Mouse (Mus musculus): ENCODE data around the gene Hoxb4. TPM values are rescaled to one million over a fixed set of nuclear protein-coding genes. Genes with fewer than 3 reads are reported as not detected.

The Hoxb4 gene
- polyA plus RNA-seq, 1 experiment from 2014 or later, result 2.7 TPM

DNA sequence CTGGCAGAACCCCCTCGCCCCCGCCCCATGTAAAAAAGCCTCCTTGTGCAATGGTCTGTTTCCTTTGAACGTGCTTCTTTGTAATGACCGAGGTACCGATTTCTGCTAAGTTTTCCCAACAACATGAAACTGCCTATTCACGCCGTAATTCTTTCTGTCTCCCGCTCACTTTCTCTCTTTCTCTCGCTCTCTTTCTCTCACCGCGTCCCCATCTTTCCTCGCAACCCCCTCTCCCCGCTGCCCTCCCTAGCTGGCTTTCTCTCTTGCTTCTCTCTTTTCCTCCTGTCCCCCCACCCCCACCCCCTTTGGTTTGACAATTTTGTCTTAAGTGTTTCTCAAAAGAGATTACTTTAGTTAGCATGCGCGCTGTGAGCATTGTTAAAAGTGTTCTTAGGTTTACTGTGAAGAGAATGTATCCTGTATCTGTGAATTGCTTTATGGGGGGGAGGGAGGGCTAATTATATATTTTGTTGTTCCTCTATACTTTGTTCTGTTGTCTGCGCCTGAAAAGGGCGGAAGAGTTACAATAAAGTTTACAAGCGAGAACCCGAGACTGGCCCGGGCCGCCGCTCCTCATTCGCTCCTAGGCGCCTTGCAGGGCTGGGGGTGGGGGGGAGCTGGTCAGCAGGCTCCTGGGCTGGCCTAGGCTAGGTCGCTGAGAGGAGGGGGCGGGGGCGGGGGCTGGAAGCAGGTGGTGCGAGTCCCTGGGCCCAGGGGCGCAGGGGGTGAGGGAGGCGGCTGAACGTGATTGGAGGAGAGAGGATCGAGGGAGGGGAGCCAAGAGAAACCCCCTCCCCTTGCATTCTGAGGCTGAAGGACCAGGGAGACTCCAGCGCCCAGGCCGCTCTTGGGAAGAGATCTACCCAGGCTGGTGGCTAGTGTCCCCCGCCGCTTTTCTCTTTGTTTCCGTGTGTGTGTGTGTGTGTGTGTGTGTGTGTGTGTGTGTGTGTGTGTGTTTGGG, 33.0 kb upstream of the Hoxb4 start:
- peaks cover 48% of the 10 kb centered on the region for H3K27me3 ChIP-seq (ENCODE audit: control insufficient read depth, insufficient read depth, low read length)
- peak overlapping the region; percentile 69 for H3K9ac ChIP-seq (ENCODE audit: low read length)
- 1% methylated on average over 33 of the region's 37 CpGs for WGBS
- no peaks in the 10 kb centered on the region for H3K4me1 ChIP-seq (ENCODE audit: control insufficient read depth, insufficient read depth, low read length)
- peak overlapping the region; percentile 65 for H3K4me2 ChIP-seq (ENCODE audit: low read depth, low read length)
- peak overlapping the region; percentile 90 for H3K27ac ChIP-seq (ENCODE audit: low read length)
- no peaks in the 10 kb centered on the region for H3K9me3 ChIP-seq (replicated peaks; ENCODE audit: control insufficient read depth, low read length)
- peak overlapping the region; percentile 55 for H3K4me3 ChIP-seq (replicated peaks; ENCODE audit: low read length)
- peak; percentile 79 for ATAC-seq (ENCODE audit: insufficient read depth, low FRiP score)
- no peaks in the 10 kb centered on the region for H3K36me3 ChIP-seq (ENCODE audit: control insufficient read depth, insufficient read depth, low read length)

DNA sequence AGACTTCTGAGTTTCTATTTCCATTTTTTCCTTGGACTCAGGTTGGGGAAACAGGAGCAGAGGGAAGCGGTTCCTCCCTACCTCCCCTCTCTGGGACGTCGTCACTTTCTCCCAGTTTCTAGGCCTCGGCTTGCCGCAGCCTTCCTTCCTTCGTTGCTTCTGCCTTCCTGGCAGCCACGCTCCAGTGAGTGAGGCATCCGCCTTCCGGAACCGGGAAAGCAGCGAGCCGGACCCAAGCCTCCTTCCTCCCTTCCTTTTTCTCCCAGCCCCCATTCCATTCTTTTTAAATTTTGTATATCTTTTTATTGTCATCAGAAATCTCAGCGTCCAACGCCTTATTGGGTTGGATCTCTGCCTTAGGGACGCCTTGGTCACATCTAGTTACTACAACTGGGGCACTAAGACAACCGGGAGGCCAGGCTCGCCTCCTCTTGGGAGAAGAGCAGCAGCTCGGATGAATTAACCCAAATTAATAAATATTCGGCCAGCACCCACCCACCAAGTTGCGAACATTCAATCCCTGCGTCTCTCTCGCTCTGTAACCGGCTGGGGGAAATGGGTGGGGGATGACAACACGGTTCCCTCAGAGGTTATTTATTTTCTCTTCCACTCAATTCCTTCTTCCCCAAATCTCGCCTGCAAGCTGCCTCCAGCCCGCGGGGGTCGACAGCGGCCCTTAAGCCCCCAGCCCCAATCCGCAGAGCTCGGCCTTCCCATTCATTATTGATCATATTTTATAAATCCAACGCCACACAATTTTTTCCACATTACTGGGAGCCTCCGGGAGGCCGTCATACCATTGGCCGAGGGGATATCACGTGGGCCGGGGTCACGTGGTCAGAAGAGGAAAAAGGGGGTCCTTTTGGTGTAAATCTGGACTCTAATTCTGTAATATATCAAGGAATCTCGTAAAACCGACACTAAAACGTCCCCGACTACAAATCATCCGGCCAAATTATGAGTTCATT, 32.0 kb upstream of the Hoxb4 start, which contains the start of gene Hoxb7:
Hoxb7 (plus strand) TSS at position 853 of the 968 bp plus-strand sequence.
- peak within 1 kb of the TSS; percentile 90 for H3K27ac ChIP-seq (ENCODE audit: low read length)
- H3K4me2 ChIP-seq (ENCODE audit: low read depth, low read length), result peak within 1 kb of the TSS; percentile 65
- WGBS, result 2% methylated on average over 43 of the region's 43 CpGs
- H3K4me1 ChIP-seq (ENCODE audit: control insufficient read depth, insufficient read depth, low read length), result no peaks in the 10 kb centered on the region
- no peaks in the 10 kb centered on the region for H3K9me3 ChIP-seq (replicated peaks; ENCODE audit: control insufficient read depth, low read length)
- H3K9ac ChIP-seq (ENCODE audit: low read length), result peak within 1 kb of the TSS; percentile 77
- 0 out of 2 replicates have a peak, but pooled peaks have one; percentile 10 for ATAC-seq (ENCODE audit: insufficient read depth, low FRiP score)
- H3K27me3 ChIP-seq (ENCODE audit: control insufficient read depth, insufficient read depth, low read length), result peaks cover 51% of the 10 kb centered on the region
- H3K36me3 ChIP-seq (ENCODE audit: control insufficient read depth, insufficient read depth, low read length), result no peaks in the 10 kb centered on the region
- peak within 1 kb of the TSS; percentile 55 for H3K4me3 ChIP-seq (replicated peaks; ENCODE audit: low read length)

GRCm38 (mm10) chr11:96286739-96287385, 31.2 kb upstream of the Hoxb4 start:
- Histone ChIP-seq H3K36me3 (ENCODE audit: control insufficient read depth, insufficient read depth, low read length) (no peaks in the 10 kb centered on the region), H3K27me3 (ENCODE audit: control insufficient read depth, insufficient read depth, low read length) (peaks cover 53% of the 10 kb centered on the region), H3K27ac (ENCODE audit: low read length) (peak overlapping the region; percentile 87), H3K4me3 (replicated peaks; ENCODE audit: low read length) (peak overlapping the region; percentile 55), H3K4me2 (ENCODE audit: low read depth, low read length) (peak overlapping the region; percentile 65), H3K4me1 (ENCODE audit: control insufficient read depth, insufficient read depth, low read length) (no peaks in the 10 kb centered on the region), H3K9ac (ENCODE audit: low read length) (peak overlapping the region; percentile 77), H3K9me3 (replicated peaks; ENCODE audit: control insufficient read depth, low read length) (no peaks in the 10 kb centered on the region)
- 1% methylated on average over 55 of the region's 55 CpGs for WGBS
- no peak for ATAC-seq (ENCODE audit: insufficient read depth, low FRiP score)

- no peaks in the 10 kb centered on the region for H3K4me1 ChIP-seq (ENCODE audit: control insufficient read depth, insufficient read depth, low read length)
- H3K9me3 ChIP-seq (replicated peaks; ENCODE audit: control insufficient read depth, low read length), result no peaks in the 10 kb centered on the region
- peak overlapping the region; percentile 77 for H3K9ac ChIP-seq (ENCODE audit: low read length)
- peaks cover 52% of the 10 kb centered on the region for H3K27me3 ChIP-seq (ENCODE audit: control insufficient read depth, insufficient read depth, low read length)
- WGBS, result 5% methylated on average over 9 of the region's 9 CpGs
- no peaks in the 10 kb centered on the region for H3K36me3 ChIP-seq (ENCODE audit: control insufficient read depth, insufficient read depth, low read length)
- no peak for ATAC-seq (ENCODE audit: insufficient read depth, low FRiP score)
- H3K27ac ChIP-seq (ENCODE audit: low read length), result peak overlapping the region; percentile 87
- H3K4me2 ChIP-seq (ENCODE audit: low read depth, low read length), result peak overlapping the region; percentile 65
- H3K4me3 ChIP-seq (replicated peaks; ENCODE audit: low read length), result peak overlapping the region; percentile 55
Observed at GRCm38 (mm10) chr11:96287411-96287810, 30.7 kb upstream of the Hoxb4 start.

- Histone ChIP-seq H3K27ac (ENCODE audit: low read length) (no peak overlapping the region), H3K4me1 (ENCODE audit: control insufficient read depth, insufficient read depth, low read length) (no peaks in the 10 kb centered on the region), H3K9ac (ENCODE audit: low read length) (no peak overlapping the region), H3K36me3 (ENCODE audit: control insufficient read depth, insufficient read depth, low read length) (no peaks in the 10 kb centered on the region), H3K4me2 (ENCODE audit: low read depth, low read length) (no peak overlapping the region), H3K27me3 (ENCODE audit: control insufficient read depth, insufficient read depth, low read length) (peaks cover 52% of the 10 kb centered on the region), H3K9me3 (replicated peaks; ENCODE audit: control insufficient read depth, low read length) (no peaks in the 10 kb centered on the region), H3K4me3 (replicated peaks; ENCODE audit: low read length) (no peak overlapping the region)
- 54% methylated on average over 1 of the region's 1 CpGs for WGBS
- ATAC-seq (ENCODE audit: insufficient read depth, low FRiP score), result no peak
Observed at GRCm38 (mm10) chr11:96288455-96289221, 29.4 kb upstream of the Hoxb4 start.

DNA sequence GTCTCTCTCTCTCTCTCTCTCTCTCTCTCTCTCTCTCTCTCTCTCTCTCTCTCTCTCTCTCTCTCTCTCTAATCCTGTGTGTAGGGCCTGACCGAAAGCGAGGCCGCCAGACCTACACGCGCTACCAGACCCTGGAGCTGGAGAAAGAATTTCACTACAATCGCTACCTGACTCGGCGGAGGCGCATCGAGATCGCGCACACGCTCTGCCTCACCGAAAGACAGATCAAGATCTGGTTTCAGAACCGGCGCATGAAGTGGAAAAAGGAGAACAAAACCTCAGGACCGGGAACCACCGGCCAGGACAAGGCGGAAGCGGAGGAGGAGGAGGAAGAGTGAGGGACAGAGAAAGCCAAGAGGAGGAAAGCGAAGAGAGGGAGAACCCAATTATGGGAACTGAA, 28.8 kb upstream of the Hoxb4 start:
- Histone ChIP-seq H3K4me2 (ENCODE audit: low read depth, low read length) (no peak overlapping the region), H3K27ac (ENCODE audit: low read length) (no peak overlapping the region), H3K36me3 (ENCODE audit: control insufficient read depth, insufficient read depth, low read length) (no peaks in the 10 kb centered on the region), H3K9ac (ENCODE audit: low read length) (no peak overlapping the region), H3K4me1 (ENCODE audit: control insufficient read depth, insufficient read depth, low read length) (no peaks in the 10 kb centered on the region), H3K9me3 (replicated peaks; ENCODE audit: control insufficient read depth, low read length) (no peaks in the 10 kb centered on the region), H3K27me3 (ENCODE audit: control insufficient read depth, insufficient read depth, low read length) (peaks cover 56% of the 10 kb centered on the region), H3K4me3 (replicated peaks; ENCODE audit: low read length) (no peak overlapping the region)
- ATAC-seq (ENCODE audit: insufficient read depth, low FRiP score), result no peak
- 35% methylated on average over 21 of the region's 21 CpGs for WGBS

- Histone ChIP-seq H3K4me1 (ENCODE audit: control insufficient read depth, insufficient read depth, low read length) (no peaks in the 10 kb centered on the region), H3K27me3 (ENCODE audit: control insufficient read depth, insufficient read depth, low read length) (peaks cover 61% of the 10 kb centered on the region), H3K9me3 (replicated peaks; ENCODE audit: control insufficient read depth, low read length) (no peaks in the 10 kb centered on the region), H3K4me3 (replicated peaks; ENCODE audit: low read length) (no peak overlapping the region), H3K36me3 (ENCODE audit: control insufficient read depth, insufficient read depth, low read length) (no peaks in the 10 kb centered on the region), H3K9ac (ENCODE audit: low read length) (no peak overlapping the region), H3K4me2 (ENCODE audit: low read depth, low read length) (no peak overlapping the region), H3K27ac (ENCODE audit: low read length) (no peak overlapping the region)
- no peak for ATAC-seq (ENCODE audit: insufficient read depth, low FRiP score)
- WGBS, result 35% methylated on average over 6 of the region's 6 CpGs
Observed at GRCm38 (mm10) chr11:96289837-96290236, 28.2 kb upstream of the Hoxb4 start.

- Histone ChIP-seq H3K4me1 (ENCODE audit: control insufficient read depth, insufficient read depth, low read length) (peaks cover 6% of the 10 kb centered on the region; the same call in 1 of the 2 replicates), H3K36me3 (ENCODE audit: control insufficient read depth, insufficient read depth, low read length) (no peaks in the 10 kb centered on the region), H3K27me3 (ENCODE audit: control insufficient read depth, insufficient read depth, low read length) (peaks cover 63% of the 10 kb centered on the region), H3K4me3 (replicated peaks; ENCODE audit: low read length) (no peak overlapping the region), H3K27ac (ENCODE audit: low read length) (no peak overlapping the region), H3K9me3 (replicated peaks; ENCODE audit: control insufficient read depth, low read length) (no peaks in the 10 kb centered on the region), H3K9ac (ENCODE audit: low read length) (no peak overlapping the region), H3K4me2 (ENCODE audit: low read depth, low read length) (no peak overlapping the region)
- ATAC-seq (ENCODE audit: insufficient read depth, low FRiP score), result no peak
- WGBS, result 29% methylated on average over 17 of the region's 17 CpGs
Observed at GRCm38 (mm10) chr11:96290705-96291355, 27.2 kb upstream of the Hoxb4 start.

Data from stomach, embryonic 16.5 days (tissue).